Mouse (Mus musculus) right cerebral cortex, postnatal 36 days (tissue): Measurements from ENCODE around the gene Cbx1.
A peak's percentile ranks its signal among the peaks of the same experiment; 100 is the strongest.

Experiments
- DNase-seq, 2 experiments: peaks; one replicate each; pipeline ENCODE4 v3.0.0; 2022; ENCODE audit warnings: low spot score in 2 of 2, mixed read lengths in 1 of 2

Gene Cbx1

DNA sequence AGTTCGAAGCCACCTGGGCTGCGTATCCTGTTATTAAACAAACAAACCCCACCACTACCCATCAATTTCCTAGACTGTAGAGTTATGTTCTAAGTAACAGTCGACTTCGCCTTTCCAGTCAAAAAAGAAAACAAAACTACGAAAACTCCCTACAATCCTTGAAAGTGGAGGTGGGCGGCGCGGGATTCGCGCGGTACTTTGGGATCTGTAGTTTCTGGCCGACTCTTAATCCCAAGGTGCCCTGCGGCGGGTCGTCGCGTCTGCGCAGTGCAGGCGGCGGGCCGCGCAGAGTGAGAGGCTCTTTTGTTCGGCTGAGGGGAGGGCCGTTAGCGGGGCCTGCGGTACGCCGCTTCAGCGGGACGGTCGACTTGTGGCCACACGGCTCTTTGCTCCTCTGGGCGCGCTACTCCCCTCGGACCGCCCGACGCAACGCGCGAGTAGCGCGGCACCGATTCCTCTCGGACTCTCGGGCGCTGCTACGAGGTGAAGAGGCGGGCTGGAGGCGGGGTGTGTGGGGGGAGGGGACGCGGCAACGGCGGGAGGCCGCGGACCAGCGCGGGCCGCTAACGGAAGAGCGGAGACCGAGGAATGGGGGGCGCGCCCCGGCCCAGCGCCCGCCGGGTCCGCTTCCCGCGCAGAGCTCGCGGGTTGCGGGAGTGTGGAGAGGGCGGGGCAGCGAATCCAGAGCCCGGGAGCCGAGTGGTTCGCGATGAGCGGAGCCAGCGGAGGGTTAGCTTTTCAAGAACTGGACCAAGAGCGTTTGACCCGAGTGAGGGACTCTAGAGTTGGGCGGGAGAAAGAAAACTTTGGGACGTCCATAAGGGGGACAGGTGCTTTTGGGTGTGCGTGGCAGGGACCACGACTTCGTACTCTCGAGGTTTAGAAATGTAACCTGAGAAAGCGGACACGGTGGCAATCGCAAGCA is at the start of gene Cbx1:
TSS of gene Cbx1 (plus strand) at position 257 of the 925 bp plus-strand sequence.
- DNase-seq = peak; percentile 86

GRCm38 (mm10) chr11:96740796-96741195 is 48.1 kb upstream of the Cbx1 start:
- DNase-seq = no peak

DNA sequence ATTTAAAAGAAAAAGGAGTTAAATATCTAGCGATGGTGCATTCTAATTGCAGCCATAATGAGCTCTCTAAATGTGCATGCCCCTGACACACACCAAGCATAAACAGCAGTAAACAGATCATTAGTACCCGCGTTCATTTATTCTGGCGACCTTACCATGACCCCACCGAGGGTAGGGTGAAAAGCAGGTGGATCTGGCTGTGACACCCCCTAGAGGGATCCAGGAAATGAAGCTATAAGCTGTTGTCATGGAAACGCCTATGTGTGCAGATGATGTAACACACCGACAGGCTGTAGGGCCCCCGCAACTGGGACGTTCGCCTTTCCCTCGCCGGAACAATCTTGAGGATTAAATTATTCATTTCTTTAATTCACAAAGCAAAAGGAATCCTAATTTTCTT is 46.9 kb upstream of the Cbx1 start:
- peak; percentile 24 to 31 for DNase-seq

GRCm38 (mm10) chr11:96743000-96743399 is 45.9 kb upstream of the Cbx1 start:
- DNase-seq = no peak

DNA sequence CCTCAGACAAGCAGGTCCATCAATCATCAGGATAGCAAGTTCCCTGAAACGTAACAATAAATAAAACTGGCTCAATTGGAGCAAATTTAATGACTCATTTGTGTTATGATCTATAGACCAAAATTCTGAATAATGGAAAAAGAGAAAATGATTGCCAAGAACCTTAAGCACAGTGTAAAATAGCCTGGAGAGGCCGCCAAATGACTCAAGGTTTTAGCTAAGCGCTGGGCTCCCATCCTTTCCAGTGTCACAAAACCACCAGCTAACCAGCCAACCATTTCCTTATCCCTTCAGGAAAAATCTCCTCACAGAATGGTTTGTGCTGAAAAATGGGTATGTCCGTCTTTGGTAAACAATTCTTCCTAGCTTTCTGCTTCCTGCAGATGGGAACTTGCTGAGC is 45.0 kb upstream of the Cbx1 start:
- no peak for DNase-seq

- DNase-seq = no peak
Measured at GRCm38 (mm10) chr11:96746648-96747047, 42.3 kb upstream of the Cbx1 start.

DNA sequence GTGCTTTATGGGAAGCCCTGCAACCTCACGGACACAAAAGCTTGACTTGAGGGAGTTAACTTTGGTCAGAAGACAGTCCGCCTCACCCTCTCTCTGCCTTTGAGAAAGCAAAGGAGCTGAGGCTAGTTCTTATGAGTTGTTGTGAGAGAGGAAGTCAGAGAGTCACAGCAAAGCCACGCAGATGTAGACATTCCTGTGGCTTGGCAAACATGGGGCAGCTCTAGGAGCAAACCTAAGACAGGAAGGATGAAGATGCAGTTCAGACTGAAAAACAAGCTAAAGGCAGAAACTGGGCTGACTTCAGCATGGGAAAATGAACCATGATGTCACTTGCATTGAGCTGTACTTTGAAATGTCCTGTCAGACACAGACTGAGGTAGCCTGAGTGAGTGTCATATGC is 41.4 kb upstream of the Cbx1 start:
- DNase-seq = no peak

DNA sequence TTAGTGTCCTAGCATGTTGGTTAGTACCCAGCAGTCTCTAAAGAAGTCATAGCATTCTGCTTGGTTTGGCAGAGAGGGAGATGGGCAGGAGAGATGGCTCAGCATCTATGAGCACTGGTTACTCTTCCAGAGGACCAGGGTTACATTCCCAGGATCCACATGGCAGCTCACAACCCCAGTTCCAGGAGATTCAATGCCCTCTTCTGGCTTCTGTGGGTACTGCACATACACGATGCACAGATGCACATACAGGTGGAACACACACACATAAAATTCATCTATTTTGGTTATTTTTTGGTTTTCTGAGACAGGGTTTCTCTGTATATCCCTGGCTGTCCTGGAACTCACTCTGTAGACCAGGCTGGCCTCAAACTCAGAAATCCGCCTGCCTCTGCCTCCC is 33.6 kb upstream of the Cbx1 start:
- no peak for DNase-seq

DNA sequence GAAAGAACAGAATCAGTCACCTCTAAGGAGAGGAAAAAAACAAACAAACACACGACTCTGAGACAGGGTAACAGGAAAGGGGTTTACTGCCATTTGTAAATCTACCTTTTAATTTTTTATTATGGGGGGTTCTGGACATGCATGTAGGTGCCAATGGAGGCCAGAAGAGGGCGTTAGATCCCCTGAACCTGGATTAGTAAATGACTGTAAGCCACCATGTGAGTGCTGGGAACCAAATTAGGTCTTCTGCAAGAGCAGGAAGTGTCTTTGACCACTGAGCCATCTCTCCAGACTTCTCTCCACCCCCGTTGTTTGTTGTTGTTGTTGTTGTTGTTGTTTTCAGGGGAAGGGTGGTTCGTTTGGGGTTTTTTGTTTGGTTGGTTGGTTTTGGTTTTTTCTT is 31.5 kb upstream of the Cbx1 start:
- no peak for DNase-seq

- no peak for DNase-seq
Measured at GRCm38 (mm10) chr11:96758402-96758801, 30.5 kb upstream of the Cbx1 start.

- no peak for DNase-seq
Measured at GRCm38 (mm10) chr11:96760042-96760441, 28.9 kb upstream of the Cbx1 start.

- no peak for DNase-seq
Measured at GRCm38 (mm10) chr11:96761984-96762383, 26.9 kb upstream of the Cbx1 start.

DNA sequence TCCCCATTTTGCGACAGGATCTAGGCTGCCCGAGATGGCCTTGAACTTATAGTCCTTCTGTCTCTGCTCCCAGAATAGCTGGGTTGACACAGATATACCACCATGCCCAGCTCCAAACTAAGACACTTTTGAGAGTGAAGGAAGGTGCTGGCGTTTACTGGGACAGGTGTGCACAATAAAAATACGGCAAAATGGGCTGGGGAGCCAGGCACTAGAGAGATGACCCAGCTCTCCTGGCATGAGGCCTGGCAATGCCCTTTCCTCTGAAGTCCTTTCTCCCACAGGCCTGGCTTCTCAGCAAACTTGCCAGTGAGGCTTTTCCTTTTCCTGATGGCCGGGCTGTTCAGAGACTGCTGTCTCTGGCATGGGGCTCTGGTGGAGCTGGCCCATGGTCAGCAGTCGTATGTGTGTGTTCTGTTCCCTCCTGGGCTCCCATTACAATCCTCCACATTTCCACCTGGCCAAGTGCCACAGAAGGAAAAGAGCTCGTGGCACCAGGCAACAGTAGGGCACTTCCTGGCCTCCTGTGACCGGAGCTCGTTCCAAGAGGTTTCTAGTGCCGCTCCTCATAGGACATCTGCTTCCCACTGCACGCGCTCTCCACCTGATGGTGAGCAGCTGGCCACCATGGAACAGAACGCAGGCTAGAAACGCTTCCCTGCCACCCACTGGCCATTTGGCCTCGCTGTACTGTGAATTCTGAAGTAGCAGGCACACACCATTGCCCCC is 26.0 kb upstream of the Cbx1 start:
- no peak for DNase-seq

GRCm38 (mm10) chr11:96764511-96765350 is 24.2 kb upstream of the Cbx1 start:
- DNase-seq = no peak

- no peak for DNase-seq
Measured at GRCm38 (mm10) chr11:96765645-96766044, 23.3 kb upstream of the Cbx1 start.

DNA sequence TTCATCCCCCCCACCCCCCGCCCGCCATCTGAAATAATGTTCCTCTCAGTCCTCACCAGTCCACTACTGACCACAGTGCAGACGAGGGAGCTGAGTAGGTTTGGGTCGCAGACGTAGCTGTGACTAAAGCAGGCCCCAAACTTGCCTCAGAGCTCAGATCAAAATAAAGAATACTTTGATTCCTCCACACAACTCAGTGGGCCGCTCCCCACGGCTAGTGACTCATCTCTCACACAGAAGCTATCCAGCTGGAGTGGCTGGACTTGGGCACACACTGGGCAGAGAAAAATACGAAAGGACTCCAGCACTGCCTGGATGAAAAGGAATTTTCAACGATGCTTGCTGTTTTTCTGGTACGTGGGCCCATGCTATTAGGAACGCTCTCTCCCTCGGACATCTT is 22.4 kb upstream of the Cbx1 start:
- no peak for DNase-seq

DNA sequence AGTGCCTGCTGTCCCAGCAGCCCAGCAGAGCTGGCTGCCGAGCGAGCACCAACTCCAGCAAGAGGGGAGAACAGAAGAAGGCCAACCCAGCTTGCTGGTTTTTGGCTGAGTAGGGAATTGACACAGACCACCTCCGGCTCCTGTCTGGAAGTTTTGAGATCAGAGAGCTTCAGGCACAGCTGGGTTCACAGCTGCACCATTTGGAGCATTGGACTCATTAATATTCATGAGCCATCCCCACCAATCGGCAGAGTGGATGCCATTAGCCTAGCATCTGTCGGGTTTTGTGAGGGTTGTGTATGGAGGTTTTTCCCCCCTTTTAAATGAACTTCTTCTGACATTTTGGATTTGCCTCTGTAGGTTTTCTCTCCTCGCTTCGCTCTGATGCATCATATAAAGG is 21.8 kb upstream of the Cbx1 start:
- DNase-seq = no peak

DNA sequence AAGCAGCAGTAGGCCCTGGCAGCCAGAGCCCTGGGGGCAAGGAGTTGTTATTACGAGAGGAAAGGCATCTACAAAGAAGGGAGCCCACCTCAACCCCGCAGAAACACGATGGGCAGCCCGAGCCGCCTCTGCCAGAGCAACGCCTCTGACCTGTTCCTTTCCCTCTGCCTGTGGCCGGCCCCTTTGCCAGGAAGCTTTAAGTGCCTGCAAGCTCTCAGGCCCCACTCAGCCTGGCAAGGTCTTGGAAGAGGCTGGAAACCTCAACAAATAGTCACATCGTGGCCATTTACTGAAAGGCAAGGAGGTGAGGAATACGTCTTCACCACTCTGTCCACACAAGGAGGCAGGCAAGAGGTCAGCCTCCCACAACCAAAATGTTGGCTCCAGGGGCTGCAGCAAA is 20.7 kb upstream of the Cbx1 start:
- DNase-seq = no peak

DNA sequence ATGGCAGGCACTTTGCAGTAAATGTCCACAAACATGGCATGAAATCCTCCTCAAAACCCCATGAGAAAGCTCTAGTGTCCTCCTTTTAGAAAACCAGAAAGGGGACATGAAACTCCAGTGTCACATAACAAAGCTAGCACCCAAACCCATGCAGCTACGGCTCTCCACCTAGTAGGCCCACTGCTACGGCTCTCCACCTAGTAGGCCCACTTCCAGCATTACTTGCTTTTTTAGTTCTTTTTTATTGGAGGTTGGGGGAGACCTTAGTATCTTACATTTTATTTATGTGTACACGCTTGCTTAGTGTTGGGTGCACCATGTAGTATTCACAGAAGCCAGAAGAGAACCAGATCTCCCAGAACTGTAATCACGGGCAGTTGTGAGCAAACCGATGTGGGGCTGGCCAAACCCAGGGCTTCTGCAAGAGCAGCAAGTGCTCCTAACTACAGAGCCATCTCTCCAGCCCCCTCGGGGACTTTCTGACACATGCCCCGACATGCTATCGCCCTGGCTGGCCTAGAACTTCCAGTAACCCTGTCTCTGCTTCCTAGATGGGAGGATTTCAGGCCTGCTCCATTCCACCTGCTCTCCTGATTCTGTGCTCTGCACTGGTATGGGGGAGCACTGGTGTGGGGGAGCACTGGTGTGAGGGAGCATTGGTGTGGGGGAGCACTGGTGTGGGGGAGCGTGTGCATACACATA is 17.5 kb upstream of the Cbx1 start:
- no peak for DNase-seq

GRCm38 (mm10) chr11:96772413-96772812 is 16.5 kb upstream of the Cbx1 start:
- no peak for DNase-seq

DNA sequence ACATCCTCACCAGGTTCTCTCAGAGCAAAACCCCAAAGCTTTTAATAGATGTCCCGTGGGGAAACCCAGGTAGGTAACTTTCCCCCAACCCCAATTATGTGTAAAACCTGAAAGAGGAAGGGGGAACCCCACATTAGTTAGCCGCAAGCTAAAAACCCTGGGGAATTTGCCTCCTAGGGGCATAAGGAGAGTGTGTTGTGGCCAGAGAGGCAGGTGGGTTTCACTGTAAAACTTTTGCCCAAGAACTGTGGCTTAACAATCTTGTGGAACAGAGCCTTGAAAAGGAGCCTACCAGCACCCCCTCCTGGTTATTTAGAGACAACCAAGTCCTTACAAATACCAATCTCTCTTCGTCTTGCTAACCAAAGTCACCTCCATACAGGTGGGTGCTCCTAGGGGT is 14.4 kb upstream of the Cbx1 start:
- no peak for DNase-seq

GRCm38 (mm10) chr11:96775063-96775462 is 13.9 kb upstream of the Cbx1 start:
- no peak for DNase-seq
